Mouse (Mus musculus) duodenum, adult 2 months (tissue): ENCODE measurements around the gene Tob2. TPM values are rescaled to one million over a fixed set of nuclear protein-coding genes. Genes with fewer than 3 reads are reported as not detected.

Experiments
- polyA plus RNA-seq: library from polyadenylated mRNA; depleted of rRNA; stranded (reverse); fragments of >200 nt; gene quantifications from 2 replicates; pipeline ENCODE4 v1.2.3, GENCODE M21; 2012; ENCODE audit warnings: low replicate concordance; rRNA removed

The Tob2 gene
- polyA plus RNA-seq = 29.8 and 45.1 TPM in 2 replicates

DNA sequence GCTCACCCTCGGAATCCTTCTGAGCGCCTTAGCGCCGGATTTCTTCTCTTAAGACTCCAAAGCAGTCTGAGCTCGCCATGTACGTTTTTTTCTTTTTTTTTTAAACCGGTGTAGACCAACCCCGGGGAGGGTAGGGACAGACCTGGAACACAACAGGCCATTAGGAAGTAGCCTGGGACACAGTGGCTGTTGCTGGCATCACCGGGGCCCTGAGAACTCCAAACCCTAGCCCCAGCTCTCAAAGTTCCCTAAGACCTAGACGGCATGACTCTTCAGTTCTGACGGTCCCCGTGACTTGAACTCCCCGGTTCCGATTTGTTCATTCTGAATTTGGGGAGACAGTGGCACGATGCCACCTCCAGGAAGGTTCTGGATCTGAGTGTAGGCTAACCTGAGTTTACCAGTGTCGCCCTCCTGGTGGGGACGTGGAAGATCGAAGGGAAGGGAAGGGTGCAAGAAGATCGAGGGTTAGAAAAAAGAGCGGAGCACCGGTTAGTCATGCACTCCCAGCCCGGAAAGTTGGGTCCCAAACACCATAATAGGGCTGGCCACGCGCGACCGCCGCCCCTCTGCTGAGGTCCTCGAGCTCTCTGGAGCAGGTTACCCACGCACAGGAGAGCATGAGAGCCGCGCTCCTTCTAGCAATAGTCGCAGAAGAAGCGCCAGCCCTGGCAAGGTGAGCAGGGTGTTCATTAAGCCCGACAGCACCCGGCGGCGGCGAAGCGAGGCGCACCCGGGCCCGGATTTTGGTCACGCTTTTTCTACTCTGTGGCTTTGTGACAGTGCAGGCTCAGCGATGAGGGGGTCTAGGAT, at the start of gene Tob2:
Gene Tob2 (minus strand): TSS at position 280 of the 813 bp plus-strand sequence.

DNA sequence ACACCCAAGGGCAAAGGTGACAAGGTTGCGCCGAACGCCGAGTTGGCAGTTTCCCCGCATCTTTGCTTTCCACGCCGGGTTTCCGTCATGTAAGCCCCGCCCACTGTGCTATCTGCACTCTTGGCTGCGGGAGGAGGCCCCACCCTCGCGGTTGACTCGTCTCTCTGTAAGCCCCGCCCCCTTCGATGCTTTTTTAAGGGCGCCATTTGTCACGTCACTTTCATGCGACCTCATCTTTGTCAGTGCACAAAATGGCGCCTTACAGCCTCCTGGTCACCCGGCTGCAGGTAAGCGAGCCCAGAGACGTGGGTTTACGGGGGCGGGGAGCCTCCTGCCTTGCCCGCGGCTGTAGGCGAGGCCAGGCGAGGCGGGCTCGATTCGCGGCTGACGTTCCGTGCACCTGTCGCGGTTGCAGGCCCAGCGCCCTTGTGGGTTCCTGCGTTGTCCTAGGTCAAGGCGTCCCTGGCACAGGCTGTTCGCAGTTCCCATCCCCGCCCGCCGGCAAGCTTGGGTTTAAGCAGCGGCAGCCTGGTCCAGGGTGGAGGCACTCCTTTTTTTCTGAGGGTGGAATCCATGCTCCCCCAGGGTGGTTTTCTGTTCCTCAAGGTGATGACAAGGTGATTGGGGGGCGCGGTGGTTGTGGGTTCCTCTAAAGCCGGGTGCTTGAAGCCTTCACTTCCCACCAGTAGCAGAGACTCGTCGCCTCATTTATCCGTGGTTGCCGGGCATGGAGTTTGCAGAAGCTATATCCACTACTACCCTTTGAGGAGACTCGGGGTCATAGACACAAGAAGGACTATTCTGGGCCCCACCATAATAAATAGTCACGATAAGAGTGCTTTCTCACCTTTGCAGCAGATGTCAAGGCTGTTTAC, 13.9 kb upstream of the Tob2 start, which contains the start of gene Aco2:
Gene Aco2 (plus strand): TSS at position 48 of the 875 bp plus-strand sequence.

DNA sequence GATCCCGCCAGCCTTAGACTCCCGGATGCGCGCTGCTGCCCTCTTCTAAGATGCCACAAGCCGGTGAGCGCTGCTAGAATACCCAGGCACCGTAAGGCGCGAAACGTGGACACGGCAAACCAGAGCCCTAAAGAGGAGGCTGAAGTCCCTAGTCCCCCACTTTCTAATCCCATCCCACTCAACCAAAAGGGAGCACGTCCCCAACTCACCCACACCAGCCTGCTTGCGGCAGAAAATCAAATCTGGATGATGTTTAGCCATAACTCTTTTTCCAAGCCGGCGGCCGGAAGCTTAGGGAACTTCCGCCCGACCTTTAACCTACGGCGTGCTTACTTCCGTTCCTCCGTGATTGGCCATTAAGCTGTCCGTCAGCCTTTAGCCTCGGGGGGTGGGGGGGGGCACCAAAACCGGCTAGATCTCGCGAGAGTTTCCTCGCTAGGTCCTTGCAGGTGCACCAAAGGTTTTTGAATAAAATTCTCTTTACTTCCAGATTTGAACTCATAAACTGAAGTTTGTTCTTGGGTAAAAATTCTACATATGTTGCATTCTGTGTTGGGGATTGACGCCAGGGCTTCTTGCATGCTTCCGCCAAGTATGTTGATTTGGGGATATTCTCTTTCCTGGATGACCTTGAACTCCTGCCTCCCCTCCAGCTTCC, 13.1 kb upstream of the Tob2 start, which contains the start of gene Phf5a:
Gene Phf5a (minus strand): TSS at position 308 of the 658 bp plus-strand sequence.

DNA sequence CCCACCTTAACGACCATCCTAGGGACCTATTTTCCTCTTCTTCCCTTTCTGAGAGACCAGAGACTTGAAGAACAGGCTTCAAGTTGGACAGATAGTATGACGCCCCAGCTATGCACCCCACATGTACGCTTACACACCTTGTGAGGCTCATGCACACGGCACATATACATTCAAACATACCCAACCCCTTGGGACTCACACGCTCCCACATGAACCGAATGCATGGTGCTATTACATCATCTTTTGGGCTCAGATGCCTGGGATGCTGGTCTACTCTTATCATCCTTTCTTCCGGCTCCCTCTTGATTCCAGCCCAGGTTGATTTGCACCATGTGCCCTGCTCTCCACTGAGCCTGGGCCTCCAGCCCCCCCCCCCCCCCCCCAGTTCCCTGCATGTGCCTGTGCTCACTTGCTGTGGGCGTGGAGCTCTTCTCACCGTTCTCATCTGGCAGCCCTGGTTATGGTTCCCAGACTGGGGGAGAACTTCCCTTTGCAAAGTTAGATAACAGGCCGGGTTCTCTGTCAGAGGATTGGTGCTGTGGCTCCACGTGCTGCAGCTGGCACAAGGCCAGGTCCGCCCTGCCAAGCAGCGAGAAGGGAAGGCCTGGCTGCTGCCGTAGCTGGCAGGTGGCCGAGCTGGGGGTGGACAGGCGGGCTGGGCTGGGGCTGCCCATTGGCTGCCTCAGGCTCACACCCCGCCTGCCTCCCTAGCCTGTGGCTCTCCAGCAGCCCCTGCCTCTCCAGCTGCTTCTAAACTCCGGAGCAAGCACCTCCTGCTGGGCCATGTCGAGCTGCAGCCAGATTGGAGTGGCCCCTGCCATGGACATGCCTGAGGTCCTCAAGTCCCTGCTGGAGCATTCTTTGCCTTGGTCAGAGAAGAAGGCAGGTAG, 56.4 kb downstream of the Tob2 start, which contains the start of gene Tef:
Gene Tef (plus strand): TSS at position 421 of the 890 bp plus-strand sequence.

Other genes starting within 250 kb of the Tob2 start
- 6.6 and 9.0 TPM in 2 replicates for gene L3mbtl2, start 194.9 kb downstream of the Tob2 start, polyA plus RNA-seq
- gene Chadl, start 161.5 kb downstream of the Tob2 start, polyA plus RNA-seq = 3.8 and 4.4 TPM in 2 replicates
- gene Zc3h7b, start 113.7 kb downstream of the Tob2 start, polyA plus RNA-seq = 5.1 and 12.8 TPM in 2 replicates
- 15.5 and 20.1 TPM in 2 replicates for gene Rangap1, start 113.3 kb downstream of the Tob2 start, polyA plus RNA-seq
- 8.6 and 10.7 TPM in 2 replicates for gene Tef, start 56.4 kb downstream of the Tob2 start, polyA plus RNA-seq
- gene Phf5a, start 13.1 kb upstream of the Tob2 start, polyA plus RNA-seq = 32.6 and 40.1 TPM in 2 replicates
- gene Aco2, start 13.5 kb upstream of the Tob2 start, polyA plus RNA-seq = 296 and 436 TPM in 2 replicates
- gene Polr3h, start 67.4 kb upstream of the Tob2 start, polyA plus RNA-seq = 4.4 and 5.0 TPM in 2 replicates
- 1.7 and 4.3 TPM in 2 replicates for gene Csdc2, start 78.0 kb upstream of the Tob2 start, polyA plus RNA-seq
- gene Pmm1, start 102.1 kb upstream of the Tob2 start, polyA plus RNA-seq = 22.1 and 26.0 TPM in 2 replicates
- gene 1700029P11Rik, start 121.7 kb upstream of the Tob2 start, polyA plus RNA-seq = not detected in 2 replicates
- gene Xrcc6, start 129.0 kb upstream of the Tob2 start, polyA plus RNA-seq = 5.2 and 8.3 TPM in 2 replicates
- gene Desi1, start 175.1 kb upstream of the Tob2 start, polyA plus RNA-seq = 40.6 and 43.7 TPM in 2 replicates
- 21.0 and 49.7 TPM in 2 replicates for gene Snu13, start 188.8 kb upstream of the Tob2 start, polyA plus RNA-seq
- not detected in 2 replicates for gene 4930407I10Rik, start 200.4 kb upstream of the Tob2 start, polyA plus RNA-seq
- gene Mei1, start 211.2 kb upstream of the Tob2 start, polyA plus RNA-seq = 0.07 TPM in 1 of 2 replicates, not detected in the other